Mouse (Mus musculus) layer of hippocampus, postnatal 36 days (tissue): Measurements from ENCODE around the gene Nf1. TPM values are rescaled to one million over a fixed set of nuclear protein-coding genes. Genes with fewer than 3 reads are reported as not detected.
A peak's percentile ranks its signal among the peaks of the same experiment; 100 is the strongest.

Experiments used
- DNase-seq, 2 experiments: peaks; one replicate each; pipeline ENCODE4 v3.0.0; 2022
- total RNA-seq, 2 experiments: library from RNA; stranded (reverse); gene quantifications; 2 replicates each; pipeline ENCODE4 v1.2.3; 2021

Gene Nf1
- total RNA-seq, 2 experiments from 2014 or later = 116 to 123 TPM

GRCm38 (mm10) chr11:79329585-79329984, 9.9 kb upstream of the Nf1 start:
- DNase-seq = no peak

GRCm38 (mm10) chr11:79335077-79335476, 4.4 kb upstream of the Nf1 start:
- DNase-seq = no peak

- DNase-seq = no peak
These were observed 2.7 kb upstream of the Nf1 start for GRCm38 (mm10) chr11:79336722-79337267.

DNA sequence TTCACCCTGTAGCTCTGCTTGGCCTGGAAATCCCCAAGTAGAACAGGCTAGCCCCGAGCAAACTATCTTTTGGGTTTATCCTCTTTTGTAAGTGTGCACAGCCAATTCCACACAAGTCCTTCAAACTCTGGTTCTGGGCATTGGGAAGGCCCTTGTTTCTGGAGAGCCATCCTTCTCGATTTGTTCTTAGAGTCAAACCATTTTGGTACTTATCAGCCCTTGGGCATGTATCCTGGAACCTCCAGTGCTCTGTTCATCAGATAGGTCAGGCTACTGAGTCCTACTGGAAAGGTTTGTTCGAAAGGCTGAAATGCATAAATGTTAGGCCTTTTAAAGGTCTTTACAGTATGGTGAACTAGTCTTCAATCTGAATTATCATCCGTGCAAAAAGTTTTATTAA, 872 bp upstream of the Nf1 start:
- no peak for DNase-seq

- DNase-seq = peak; percentile 6 to 7
These were observed 602 bp downstream of the Nf1 start for GRCm38 (mm10) chr11:79339808-79340781.

- DNase-seq = no peak
These were observed 17.5 kb downstream of the Nf1 start for GRCm38 (mm10) chr11:79356995-79357394.

DNA sequence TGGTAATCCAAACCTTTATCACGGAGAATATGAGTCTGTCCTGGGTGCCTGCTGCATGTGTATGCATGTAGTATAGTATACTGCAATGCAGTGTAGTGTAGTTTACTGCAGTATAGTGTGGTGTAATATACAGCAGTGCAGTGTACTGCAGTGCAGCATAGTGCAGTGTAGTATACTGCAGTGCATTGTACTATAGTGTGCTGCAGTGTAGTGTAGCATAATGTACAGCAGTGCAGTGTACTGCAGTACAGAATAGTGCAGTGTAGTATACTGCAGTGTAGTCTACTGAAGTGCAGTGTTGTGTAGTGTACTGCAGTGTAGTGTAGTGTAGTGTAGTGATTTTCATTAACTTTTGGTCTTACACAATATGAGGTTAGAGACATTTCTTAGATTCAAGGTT, 17.9 kb downstream of the Nf1 start:
- DNase-seq = no peak

GRCm38 (mm10) chr11:79364956-79365355, 25.5 kb downstream of the Nf1 start:
- DNase-seq = no peak

GRCm38 (mm10) chr11:79366284-79366683, 26.8 kb downstream of the Nf1 start:
- DNase-seq = no peak

DNA sequence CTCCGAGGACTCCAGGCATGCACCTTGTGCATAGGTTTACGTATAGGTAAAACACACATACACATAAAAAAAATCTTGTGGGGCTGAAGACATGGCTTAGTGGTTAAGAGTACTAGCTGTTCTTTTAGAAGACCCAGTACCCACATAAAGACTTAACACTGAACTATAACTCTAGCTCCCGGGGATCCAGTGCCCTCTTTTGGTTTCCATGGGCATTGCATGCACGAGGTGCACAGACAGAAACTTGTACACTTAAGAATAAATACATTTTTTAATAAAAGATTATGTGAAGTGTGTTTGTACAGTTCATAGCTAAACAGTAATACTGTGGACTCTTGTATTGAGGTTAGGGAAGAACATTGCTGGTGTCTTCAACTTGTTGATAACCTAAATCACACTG, 33.5 kb downstream of the Nf1 start:
- DNase-seq = no peak

DNA sequence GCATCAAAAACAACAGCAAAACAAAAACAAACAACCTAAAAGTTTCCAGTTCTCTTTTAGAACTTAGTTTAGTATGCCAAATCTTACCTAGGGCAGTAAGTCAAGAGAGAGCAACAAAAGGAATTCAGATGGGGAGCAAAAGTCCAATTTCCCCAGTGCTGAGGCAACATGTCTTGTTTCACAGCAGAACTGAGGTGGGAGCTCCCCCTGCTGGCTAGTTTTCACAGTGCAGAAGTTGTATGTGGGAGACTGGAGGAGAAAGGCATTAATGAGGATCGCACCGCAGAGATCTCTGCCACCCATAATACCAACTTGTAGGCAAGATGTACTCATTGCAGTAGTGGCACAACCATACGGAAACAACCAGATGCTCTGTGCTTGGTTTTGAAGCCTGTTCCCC, 58.8 kb downstream of the Nf1 start:
- peak; percentile 77 to 87 for DNase-seq

DNA sequence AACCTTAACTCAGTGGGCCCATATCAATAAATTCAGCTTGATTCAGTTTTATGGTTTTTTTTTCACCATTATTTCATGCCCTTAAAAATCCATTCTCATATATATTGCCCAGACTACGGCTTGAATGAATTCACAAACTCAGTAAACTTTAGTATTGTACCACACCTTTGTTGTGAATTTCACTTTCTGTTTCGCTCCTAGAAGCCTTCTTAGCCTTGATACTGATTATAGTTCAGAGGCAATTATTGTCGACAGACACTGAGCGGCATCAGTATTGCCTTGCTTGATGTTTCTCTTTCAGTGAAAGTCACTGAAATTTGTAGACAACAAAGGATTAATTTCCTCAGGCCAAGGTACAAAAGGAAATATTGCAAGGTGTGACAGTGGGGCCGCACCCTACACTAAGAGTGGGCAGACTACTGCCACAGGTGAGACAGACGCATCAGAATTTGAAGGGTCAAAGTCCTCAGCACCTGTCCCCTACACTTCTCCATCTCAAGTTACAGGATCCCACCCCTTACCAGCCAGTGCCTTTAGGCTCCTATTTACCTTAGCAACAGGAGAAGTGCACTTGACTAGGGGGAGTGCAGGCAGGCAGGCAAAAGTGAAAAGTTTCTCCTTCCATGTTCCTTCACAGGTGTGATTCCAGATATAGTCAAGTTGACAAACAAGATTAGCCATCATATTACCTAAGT, 64.3 kb downstream of the Nf1 start:
- no peak for DNase-seq

DNA sequence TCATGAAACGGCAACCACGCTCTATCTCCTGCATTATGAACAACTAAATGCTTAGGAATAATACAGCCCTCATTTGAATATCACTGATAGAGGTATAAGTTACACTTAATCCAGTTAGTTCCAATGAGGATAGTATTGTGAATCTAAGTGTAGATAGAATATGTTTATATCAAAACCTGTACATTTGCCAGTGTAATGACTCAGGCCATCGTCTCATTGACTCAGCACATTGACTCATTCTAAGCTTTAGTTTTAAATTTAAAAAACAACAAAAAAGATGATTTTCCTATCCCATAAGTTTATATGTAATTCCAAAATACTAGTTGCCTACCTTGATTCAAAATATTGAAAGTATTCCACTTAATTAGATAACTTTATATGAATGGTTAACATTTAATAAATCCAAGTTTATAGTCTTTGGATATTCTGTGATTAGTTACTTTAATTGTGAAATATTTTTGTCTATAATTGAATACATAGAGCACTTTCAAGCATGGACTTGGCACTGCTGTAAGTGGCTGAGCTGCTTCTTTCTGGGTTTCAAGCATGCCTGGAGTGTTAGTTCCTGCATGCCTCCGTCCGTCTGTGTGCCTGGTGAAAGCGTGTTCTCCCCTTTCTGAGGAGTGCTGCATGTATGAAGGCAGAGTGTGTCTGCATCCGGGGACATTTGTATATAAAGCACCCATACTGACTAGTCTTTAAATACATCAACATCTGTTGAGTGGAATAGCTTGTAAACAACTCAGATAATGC, 74.4 kb downstream of the Nf1 start:
- no peak for DNase-seq

GRCm38 (mm10) chr11:79422496-79422895, 83.0 kb downstream of the Nf1 start:
- peak; percentile 23 to 34 for DNase-seq

DNA sequence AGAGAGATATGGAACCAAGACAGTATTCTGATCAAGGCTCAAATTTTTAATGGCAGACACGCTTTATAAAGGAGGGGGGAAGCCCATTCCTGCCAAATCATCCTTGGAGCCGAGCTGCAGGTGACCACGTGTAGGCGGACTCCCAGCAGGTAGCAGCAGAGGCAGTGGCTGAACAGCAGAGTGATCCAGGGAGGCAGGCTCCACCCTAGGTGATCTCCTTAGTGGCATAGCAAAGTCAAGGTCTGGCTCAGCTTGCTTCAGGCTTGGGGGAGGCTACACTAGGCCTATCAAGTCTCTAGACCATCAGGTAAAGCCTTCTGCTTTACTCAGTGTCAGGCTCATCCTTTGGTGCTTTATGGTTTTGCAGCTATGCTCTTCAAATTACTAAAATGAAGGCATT, 87.1 kb downstream of the Nf1 start:
- DNase-seq = no peak

- no peak for DNase-seq
These were observed 88.1 kb downstream of the Nf1 start for GRCm38 (mm10) chr11:79427638-79428037.

GRCm38 (mm10) chr11:79435252-79435651, 95.8 kb downstream of the Nf1 start:
- DNase-seq = no peak

DNA sequence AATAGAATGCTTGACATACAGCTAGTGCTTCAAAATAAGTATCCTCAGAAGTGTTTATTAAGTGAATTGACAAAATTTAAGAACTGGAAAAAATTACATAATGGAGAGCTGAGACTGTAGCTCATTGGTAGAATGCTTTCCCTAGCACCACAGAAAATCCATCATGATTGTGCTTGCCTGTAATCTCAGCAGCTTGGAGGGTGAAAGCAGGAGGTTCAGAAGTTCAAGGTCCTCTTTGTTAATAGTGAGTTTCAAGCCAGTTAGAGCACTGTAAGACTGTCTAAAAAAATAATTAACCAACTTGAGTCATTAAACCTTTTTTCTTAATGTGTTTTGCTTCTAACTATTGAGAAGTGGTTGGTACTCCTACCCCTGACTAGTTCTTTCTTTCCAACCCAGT, 108.9 kb downstream of the Nf1 start:
- no peak for DNase-seq

DNA sequence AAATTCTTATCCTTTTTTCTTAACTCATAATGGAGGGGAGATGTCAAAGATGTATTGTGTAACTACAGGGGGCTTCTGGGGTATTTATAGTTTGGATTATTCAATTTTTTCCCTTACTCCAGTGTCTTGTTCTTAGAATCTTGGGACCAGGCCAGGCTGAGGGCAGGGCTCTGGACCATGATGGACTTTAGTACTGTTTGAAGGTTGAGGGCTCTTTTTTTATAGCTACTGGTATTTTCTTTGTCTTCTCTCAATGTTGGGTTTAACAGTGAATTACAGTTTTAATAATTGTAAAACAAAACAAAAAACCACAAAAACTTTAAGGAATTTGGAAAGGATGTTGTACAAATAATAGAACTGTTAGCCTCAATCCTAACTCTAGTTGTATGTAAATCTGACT, 113.5 kb downstream of the Nf1 start:
- DNase-seq = no peak

DNA sequence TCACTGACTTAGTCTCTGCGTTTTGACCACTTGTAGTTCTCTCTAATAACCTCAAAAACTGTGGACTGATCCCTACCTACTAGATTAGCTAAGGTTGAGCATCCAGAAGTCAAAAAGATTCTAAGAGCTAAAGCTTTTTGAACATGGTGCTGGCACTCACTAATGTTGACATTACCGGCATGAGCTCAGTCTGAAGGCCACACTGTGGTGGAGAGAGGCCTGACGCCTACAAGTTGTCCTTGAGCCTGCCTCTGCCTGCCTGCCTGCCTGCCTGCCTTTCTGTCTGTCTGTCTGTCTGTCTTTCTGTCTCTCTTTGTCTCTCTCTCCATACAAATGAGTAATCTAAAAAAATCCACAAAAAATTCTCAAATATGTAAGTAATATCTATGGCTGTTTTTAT, 118.4 kb downstream of the Nf1 start:
- DNase-seq = no peak

DNA sequence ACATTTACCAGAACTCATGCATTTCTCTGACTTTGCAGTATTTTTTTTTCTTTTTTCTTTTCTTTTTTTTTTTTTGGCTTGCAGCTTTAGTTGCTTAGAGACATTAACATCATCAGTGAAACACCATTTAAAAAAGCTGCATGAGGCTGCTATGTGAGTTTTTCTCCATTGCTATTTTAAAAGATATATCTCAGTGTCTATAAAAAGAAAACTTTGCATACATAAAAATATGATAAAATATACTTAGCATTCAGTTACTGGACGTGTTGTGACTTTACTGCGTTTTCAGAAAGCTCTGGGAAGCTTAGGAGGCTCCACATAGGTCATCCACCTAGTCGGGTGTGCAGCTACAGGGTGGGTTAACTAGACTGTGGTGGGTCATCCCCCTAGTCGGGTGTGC, 120.4 kb downstream of the Nf1 start:
- DNase-seq = no peak

DNA sequence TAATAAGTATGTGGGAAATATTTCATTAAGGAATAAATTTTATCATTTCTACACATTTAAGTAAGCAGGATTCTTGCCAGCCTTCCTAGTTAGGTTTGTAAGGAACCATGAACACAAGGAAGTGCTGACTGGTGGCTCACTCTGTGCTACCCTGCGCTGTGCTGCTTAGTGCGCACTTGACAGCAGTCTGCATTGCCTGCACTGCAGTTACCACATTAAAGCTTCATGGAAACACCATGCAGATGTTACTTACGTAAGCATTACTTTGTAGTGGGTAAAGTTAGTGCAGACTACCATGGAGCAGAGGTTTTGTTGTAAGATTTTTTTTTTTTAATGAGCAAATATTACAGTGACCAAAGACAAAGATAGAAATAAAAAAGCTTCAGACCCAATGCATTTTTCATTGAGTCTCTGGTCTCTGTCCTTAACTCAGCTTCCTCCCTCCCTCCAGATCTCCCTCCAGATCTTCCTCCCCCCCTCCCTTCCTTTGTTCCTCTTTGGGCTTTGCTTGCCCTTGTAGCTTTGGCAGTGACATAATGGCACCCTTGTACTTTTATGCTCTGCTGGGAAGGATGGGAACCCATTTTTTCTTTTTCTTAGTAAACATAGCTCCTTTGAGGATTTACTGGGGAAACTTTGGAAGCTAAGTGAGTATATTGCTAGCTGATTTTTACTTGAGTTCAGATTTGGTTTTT, 121.4 kb downstream of the Nf1 start:
- DNase-seq = no peak
